Mouse (Mus musculus): ENCODE results near the gene Tgm5. TPM values are rescaled to one million over a fixed set of nuclear protein-coding genes. Genes with fewer than 3 reads are reported as not detected.
"Not testable (repeated sequence)": the region's sequence is repeated elsewhere in the genome, so short reads cannot be mapped to it uniquely, and the experiment has no call there.

Gene Tgm5
- polyA plus RNA-seq, 1 experiment from 2014 or later = not detected

DNA sequence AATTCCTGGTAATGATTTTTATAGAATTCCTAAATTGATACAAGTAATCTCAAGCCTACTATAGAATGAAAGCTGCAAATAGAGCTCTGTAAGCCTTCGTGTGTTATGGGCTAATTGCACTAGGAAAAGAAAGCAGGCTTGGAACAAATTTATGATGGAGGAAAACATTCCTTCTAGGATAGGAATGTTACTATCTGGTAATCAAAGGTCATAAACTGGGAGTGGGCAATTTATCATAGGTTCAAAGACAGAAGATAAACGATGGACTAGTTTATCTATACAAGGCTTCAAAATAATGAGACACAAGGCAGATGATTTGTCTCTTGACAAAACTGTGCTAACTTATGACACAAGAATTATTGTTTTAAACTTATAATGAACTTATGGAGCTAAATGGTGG is 24.3 kb downstream of the Tgm5 start:
- Histone ChIP-seq H3K4me3 (ENCODE audit: low read depth, low read length) (no peak overlapping the region), H3K36me3 (ENCODE audit: control insufficient read depth, insufficient read depth, low read length) (no peaks in the 10 kb centered on the region), H3K9ac (ENCODE audit: low read depth, low read length) (no peak overlapping the region), H3K4me1 (ENCODE audit: control insufficient read depth, insufficient read depth, low read length) (no peaks in the 10 kb centered on the region), H3K27ac (ENCODE audit: low read depth, low read length) (no peak overlapping the region), H3K9me3 (replicated peaks; ENCODE audit: control insufficient read depth, low read length) (no peaks in the 10 kb centered on the region), H3K27me3 (ENCODE audit: control insufficient read depth, insufficient read depth, low read length) (no peaks in the 10 kb centered on the region), H3K4me2 (no peak overlapping the region)
- WGBS (ENCODE audit: insufficient replicate concordance) = 68% methylated on average over 2 of the region's 2 CpGs
- no peak for ATAC-seq (replicated peaks; ENCODE audit: insufficient number of reproducible peaks, low FRiP score, low TSS enrichment)

- Histone ChIP-seq H3K4me1 (ENCODE audit: control insufficient read depth, insufficient read depth, low read length) (no peaks in the 10 kb centered on the region), H3K9ac (ENCODE audit: low read depth, low read length) (no peak overlapping the region), H3K27me3 (ENCODE audit: control insufficient read depth, insufficient read depth, low read length) (no peaks in the 10 kb centered on the region), H3K27ac (ENCODE audit: low read depth, low read length) (no peak overlapping the region), H3K4me2 (no peak overlapping the region), H3K4me3 (ENCODE audit: low read depth, low read length) (no peak overlapping the region), H3K36me3 (ENCODE audit: control insufficient read depth, insufficient read depth, low read length) (no peaks in the 10 kb centered on the region), H3K9me3 (replicated peaks; ENCODE audit: control insufficient read depth, low read length) (no peaks in the 10 kb centered on the region)
- ATAC-seq (replicated peaks; ENCODE audit: insufficient number of reproducible peaks, low FRiP score, low TSS enrichment) = no peak
- 48% methylated on average over 6 of the region's 6 CpGs for WGBS (ENCODE audit: insufficient replicate concordance)
These were observed 27.6 kb downstream of the Tgm5 start for GRCm38 (mm10) chr2:121057997-121058396.

- ATAC-seq (replicated peaks; ENCODE audit: insufficient number of reproducible peaks, low FRiP score, low TSS enrichment) = no peak
- no peak overlapping the region for H3K9ac ChIP-seq (ENCODE audit: low read depth, low read length)
- WGBS (ENCODE audit: insufficient replicate concordance) = 69% methylated on average over 6 of the region's 6 CpGs
- no peaks in the 10 kb centered on the region for H3K36me3 ChIP-seq (ENCODE audit: control insufficient read depth, insufficient read depth, low read length)
- no peaks in the 10 kb centered on the region for H3K4me1 ChIP-seq (ENCODE audit: control insufficient read depth, insufficient read depth, low read length)
- no peaks in the 10 kb centered on the region for H3K27me3 ChIP-seq (ENCODE audit: control insufficient read depth, insufficient read depth, low read length)
- H3K27ac ChIP-seq (ENCODE audit: low read depth, low read length) = no peak overlapping the region
- no peaks in the 10 kb centered on the region for H3K9me3 ChIP-seq (replicated peaks; ENCODE audit: control insufficient read depth, low read length)
- H3K4me2 ChIP-seq = no peak overlapping the region
- no peak overlapping the region for H3K4me3 ChIP-seq (ENCODE audit: low read depth, low read length)
These were observed 29.7 kb downstream of the Tgm5 start for GRCm38 (mm10) chr2:121055915-121056314.

GRCm38 (mm10) chr2:121054060-121054459 is 31.6 kb downstream of the Tgm5 start:
- Histone ChIP-seq H3K9me3 (replicated peaks; ENCODE audit: control insufficient read depth, low read length) (no peaks in the 10 kb centered on the region), H3K4me2 (no peak overlapping the region), H3K36me3 (ENCODE audit: control insufficient read depth, insufficient read depth, low read length) (no peaks in the 10 kb centered on the region), H3K4me1 (ENCODE audit: control insufficient read depth, insufficient read depth, low read length) (no peaks in the 10 kb centered on the region), H3K9ac (ENCODE audit: low read depth, low read length) (no peak overlapping the region), H3K4me3 (ENCODE audit: low read depth, low read length) (no peak overlapping the region), H3K27me3 (ENCODE audit: control insufficient read depth, insufficient read depth, low read length) (no peaks in the 10 kb centered on the region), H3K27ac (ENCODE audit: low read depth, low read length) (no peak overlapping the region)
- ATAC-seq (replicated peaks; ENCODE audit: insufficient number of reproducible peaks, low FRiP score, low TSS enrichment) = no peak
- WGBS (ENCODE audit: insufficient replicate concordance) = 47% methylated on average over 2 of the region's 2 CpGs

GRCm38 (mm10) chr2:121052176-121052575 is 33.5 kb downstream of the Tgm5 start:
- WGBS (ENCODE audit: insufficient replicate concordance) = 80% methylated on average over 5 of the region's 5 CpGs
- Histone ChIP-seq H3K36me3 (ENCODE audit: control insufficient read depth, insufficient read depth, low read length) (no peaks in the 10 kb centered on the region), H3K27ac (ENCODE audit: low read depth, low read length) (no peak overlapping the region), H3K27me3 (ENCODE audit: control insufficient read depth, insufficient read depth, low read length) (no peaks in the 10 kb centered on the region), H3K4me3 (ENCODE audit: low read depth, low read length) (no peak overlapping the region), H3K4me1 (ENCODE audit: control insufficient read depth, insufficient read depth, low read length) (no peaks in the 10 kb centered on the region), H3K9ac (ENCODE audit: low read depth, low read length) (no peak overlapping the region), H3K9me3 (replicated peaks; ENCODE audit: control insufficient read depth, low read length) (no peaks in the 10 kb centered on the region), H3K4me2 (no peak overlapping the region)
- no peak for ATAC-seq (replicated peaks; ENCODE audit: insufficient number of reproducible peaks, low FRiP score, low TSS enrichment)

DNA sequence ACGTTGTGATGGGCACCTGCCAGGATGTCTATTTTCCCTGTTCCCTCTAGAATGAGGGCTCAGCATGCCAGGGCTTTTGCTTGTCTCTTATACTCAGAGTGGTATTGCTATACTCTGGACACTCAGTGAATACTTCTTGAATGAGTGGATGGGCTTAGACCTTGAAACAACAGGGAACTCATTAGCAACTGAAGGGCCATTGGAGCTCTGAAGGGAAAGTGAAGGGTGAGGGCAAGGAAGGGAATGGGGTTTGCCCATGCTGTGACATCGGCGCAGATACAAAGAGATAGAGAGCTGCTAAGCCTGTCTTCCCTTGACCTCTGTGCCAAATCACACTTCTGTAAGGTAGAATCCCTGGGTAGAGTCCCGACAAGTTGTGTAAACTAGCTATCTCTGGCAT is 40.0 kb downstream of the Tgm5 start:
- ATAC-seq (replicated peaks; ENCODE audit: insufficient number of reproducible peaks, low FRiP score, low TSS enrichment) = no peak
- WGBS (ENCODE audit: insufficient replicate concordance) = 76% methylated on average over 4 of the region's 4 CpGs

DNA sequence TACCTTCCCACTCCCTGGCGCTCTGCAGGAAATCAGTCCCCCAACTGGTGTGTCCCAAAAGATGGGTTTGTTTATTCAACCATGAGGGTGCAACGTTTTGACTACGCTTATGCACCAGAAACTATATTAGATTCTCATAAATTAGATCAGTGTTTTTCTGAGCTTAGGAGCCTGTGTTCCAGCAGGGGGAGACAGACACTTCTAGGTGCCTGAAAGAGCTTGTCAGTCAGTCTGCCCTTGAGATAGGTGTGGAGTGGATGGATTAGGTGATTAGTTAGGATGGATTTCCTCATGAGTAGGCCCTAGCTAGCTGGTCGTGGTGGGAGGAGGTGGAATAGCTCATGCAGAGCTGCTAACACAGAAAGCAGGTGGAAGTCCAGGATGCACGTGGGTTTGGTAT is 44.5 kb downstream of the Tgm5 start:
- Histone ChIP-seq H3K4me1 (ENCODE audit: control insufficient read depth, insufficient read depth, low read length) (no peaks in the 10 kb centered on the region), H3K27ac (ENCODE audit: low read depth, low read length) (no peak overlapping the region), H3K36me3 (ENCODE audit: control insufficient read depth, insufficient read depth, low read length) (no peaks in the 10 kb centered on the region), H3K4me3 (ENCODE audit: low read depth, low read length) (no peak overlapping the region), H3K9ac (ENCODE audit: low read depth, low read length) (no peak overlapping the region), H3K4me2 (no peak overlapping the region), H3K9me3 (replicated peaks; ENCODE audit: control insufficient read depth, low read length) (no peaks in the 10 kb centered on the region), H3K27me3 (ENCODE audit: control insufficient read depth, insufficient read depth, low read length) (no peaks in the 10 kb centered on the region)
- 38% methylated on average over 5 of the region's 5 CpGs for WGBS (ENCODE audit: insufficient replicate concordance)
- no peak for ATAC-seq (replicated peaks; ENCODE audit: insufficient number of reproducible peaks, low FRiP score, low TSS enrichment)

More for the DNA sequence above, 40.0 kb downstream of the Tgm5 start:
- no peaks in the 10 kb centered on the region for H3K27me3 ChIP-seq (ENCODE audit: control insufficient read depth, insufficient read depth, low read length)
- no peaks in the 10 kb centered on the region for H3K9me3 ChIP-seq (replicated peaks; ENCODE audit: control insufficient read depth, low read length)
- no peaks in the 10 kb centered on the region for H3K36me3 ChIP-seq (ENCODE audit: control insufficient read depth, insufficient read depth, low read length)
- no peaks in the 10 kb centered on the region for H3K4me1 ChIP-seq (ENCODE audit: control insufficient read depth, insufficient read depth, low read length)
- H3K27ac ChIP-seq (ENCODE audit: low read depth, low read length) = no peak overlapping the region
- H3K4me2 ChIP-seq = no peak overlapping the region
- no peak overlapping the region for H3K4me3 ChIP-seq (ENCODE audit: low read depth, low read length)
- H3K9ac ChIP-seq (ENCODE audit: low read depth, low read length) = no peak overlapping the region

GRCm38 (mm10) chr2:121039382-121039781 is 46.3 kb downstream of the Tgm5 start:
- Histone ChIP-seq H3K9ac (ENCODE audit: low read depth, low read length) (no peak overlapping the region), H3K27ac (ENCODE audit: low read depth, low read length) (no peak overlapping the region), H3K4me3 (ENCODE audit: low read depth, low read length) (no peak overlapping the region), H3K4me1 (ENCODE audit: control insufficient read depth, insufficient read depth, low read length) (no peaks in the 10 kb centered on the region), H3K9me3 (replicated peaks; ENCODE audit: control insufficient read depth, low read length) (no peaks in the 10 kb centered on the region), H3K36me3 (ENCODE audit: control insufficient read depth, insufficient read depth, low read length) (no peaks in the 10 kb centered on the region), H3K27me3 (ENCODE audit: control insufficient read depth, insufficient read depth, low read length) (no peaks in the 10 kb centered on the region), H3K4me2 (no peak overlapping the region)
- WGBS (ENCODE audit: insufficient replicate concordance) = 90% methylated on average over 1 of the region's 1 CpGs
- ATAC-seq (replicated peaks; ENCODE audit: insufficient number of reproducible peaks, low FRiP score, low TSS enrichment) = no peak

DNA sequence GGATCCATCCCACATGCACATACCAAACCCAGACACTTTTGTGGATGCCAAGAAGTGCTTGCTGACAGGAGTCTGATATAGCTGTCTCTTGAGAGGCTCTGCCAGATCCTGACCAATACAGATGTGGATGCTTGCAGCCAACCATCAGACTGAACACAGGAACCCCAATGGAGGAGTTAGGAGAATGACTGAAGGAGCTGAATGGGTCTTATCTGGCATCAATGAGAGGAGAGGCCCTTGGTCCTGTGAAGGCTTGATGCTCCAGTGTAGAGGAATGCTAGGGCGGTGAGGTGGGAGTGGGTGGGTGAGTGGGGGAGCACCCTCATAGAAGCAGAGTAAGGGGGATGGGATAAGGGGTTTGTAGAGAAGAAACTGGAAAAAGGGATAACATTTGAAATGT is 46.8 kb downstream of the Tgm5 start:
- 68% methylated on average over 1 of the region's 1 CpGs for WGBS (ENCODE audit: insufficient replicate concordance)

More for the DNA sequence above, 46.8 kb downstream of the Tgm5 start:
- not testable (repeated sequence) for H3K27ac ChIP-seq (ENCODE audit: low read depth, low read length); H3K4me1 ChIP-seq (ENCODE audit: control insufficient read depth, insufficient read depth, low read length); H3K4me3 ChIP-seq (ENCODE audit: low read depth, low read length); ATAC-seq (replicated peaks; ENCODE audit: insufficient number of reproducible peaks, low FRiP score, low TSS enrichment); H3K9ac ChIP-seq (ENCODE audit: low read depth, low read length); H3K4me2 ChIP-seq; H3K27me3 ChIP-seq (ENCODE audit: control insufficient read depth, insufficient read depth, low read length); H3K9me3 ChIP-seq (replicated peaks; ENCODE audit: control insufficient read depth, low read length); H3K36me3 ChIP-seq (ENCODE audit: control insufficient read depth, insufficient read depth, low read length)

All from heart, embryonic 11.5 days (tissue).